Mouse (Mus musculus): Measurements from ENCODE around the gene Lrrc38. TPM values are rescaled to one million over a fixed set of nuclear protein-coding genes. Genes with fewer than 3 reads are reported as not detected.

The Lrrc38 gene
- total RNA-seq, 4 experiments from 2014 or later = 1.5 to 2.2 (median 1.8) TPM

GRCm38 (mm10) chr4:143350047-143351015 is 774 bp downstream of the Lrrc38 start:
- no peak for DNase-seq (ENCODE audit: low spot score in 2 of 2)

- no peak for DNase-seq (ENCODE audit: low spot score in 2 of 2)
Observed at GRCm38 (mm10) chr4:143352301-143352700, 2.7 kb downstream of the Lrrc38 start.

GRCm38 (mm10) chr4:143361520-143361919 is 12.0 kb downstream of the Lrrc38 start:
- no peak for DNase-seq (ENCODE audit: low spot score in 2 of 2)

- no peak for DNase-seq (ENCODE audit: low spot score in 2 of 2)
Observed at GRCm38 (mm10) chr4:143366415-143367041, 17.0 kb downstream of the Lrrc38 start.

- no peak for DNase-seq (ENCODE audit: low spot score in 2 of 2)
Observed at GRCm38 (mm10) chr4:143379480-143379879, 29.9 kb downstream of the Lrrc38 start.

GRCm38 (mm10) chr4:143379931-143380715 is 30.6 kb downstream of the Lrrc38 start:
- DNase-seq (ENCODE audit: low spot score in 2 of 2) = no peak

GRCm38 (mm10) chr4:143380716-143381004 is 31.1 kb downstream of the Lrrc38 start:
- no peak for DNase-seq (ENCODE audit: low spot score in 2 of 2)

- no peak for DNase-seq (ENCODE audit: low spot score in 2 of 2)
Observed at GRCm38 (mm10) chr4:143382163-143382562, 32.6 kb downstream of the Lrrc38 start.

- no peak for DNase-seq (ENCODE audit: low spot score in 2 of 2)
Observed at GRCm38 (mm10) chr4:143383646-143384045, 34.1 kb downstream of the Lrrc38 start.

- no peak for DNase-seq (ENCODE audit: low spot score in 2 of 2)
Observed at GRCm38 (mm10) chr4:143388955-143389702, 39.6 kb downstream of the Lrrc38 start.

- no peak for DNase-seq (ENCODE audit: low spot score in 2 of 2)
Observed at GRCm38 (mm10) chr4:143394181-143394580, 44.6 kb downstream of the Lrrc38 start, which contains the start of gene Pramel1. Pramel1 (plus strand) TSS chr4:143394428.

- DNase-seq (ENCODE audit: low spot score in 2 of 2) = no peak
Observed at GRCm38 (mm10) chr4:143411566-143412218, 62.1 kb downstream of the Lrrc38 start.

- peak; percentile 87 for DNase-seq (ENCODE audit: low spot score in 2 of 2)
Observed at GRCm38 (mm10) chr4:143412219-143413092, 62.9 kb downstream of the Lrrc38 start, which contains the start of gene Pramef8. Pramef8 (plus strand) TSS chr4:143412426.

- no peak for DNase-seq (ENCODE audit: low spot score in 2 of 2)
Observed at GRCm38 (mm10) chr4:143413621-143414020, 64.1 kb downstream of the Lrrc38 start.

GRCm38 (mm10) chr4:143414121-143414520 is 64.6 kb downstream of the Lrrc38 start:
- no peak for DNase-seq (ENCODE audit: low spot score in 2 of 2)

Data from left cerebral cortex, adult 8-10 months (tissue).